In genomic region chr17:79188282-79188681, GRCm38 (mm10) we compare ENCODE assay signal across 26 mouse cellular contexts.
A peak's percentile ranks its signal among the peaks of the same experiment; 100 is the strongest.
DNase-seq lines count a peak whose midpoint lies in the region; ATAC-seq lines count a peak whose summit lies in the region.
"Had no signal": no experiment of that assay in that cellular context is flagged by ENCODE, and none has a peak within 500 bp of the region (broad histone marks: within the 10 kb centered on the region; RNA-seq: fewer than 3 reads in every experiment).

No protein-coding gene starts in this region.

- no peaks in the 10 kb centered on the region for H3K27me3 ChIP-seq in embryonic facial prominence, embryonic 13.5 days
- no peaks in the 10 kb centered on the region for H3K27me3 ChIP-seq in embryonic facial prominence, embryonic 10.5 days (replicated peaks; ENCODE audit: low read depth, poor library complexity, severe bottlenecking)
- no peaks in the 10 kb centered on the region for H3K27me3 ChIP-seq in hindbrain, embryonic 16.5 days (replicated peaks; ENCODE audit: control insufficient read depth, insufficient read depth, low read length)
- no peaks in the 10 kb centered on the region for H3K27me3 ChIP-seq in hindbrain, embryonic 13.5 days
- no peaks in the 10 kb centered on the region for H3K27me3 ChIP-seq in embryonic facial prominence, embryonic 14.5 days (replicated peaks; ENCODE audit: control insufficient read depth, insufficient read depth, low read length)
- H3K27me3 ChIP-seq: CH12.LX; embryonic facial prominence, embryonic 15.5 days; forebrain, embryonic 13.5 days; forebrain, embryonic 15.5 days; Patski had no signal

- no peak overlapping the region for H3K9ac ChIP-seq in embryonic facial prominence, embryonic 13.5 days
- no peak overlapping the region for H3K9ac ChIP-seq in hindbrain, embryonic 16.5 days (ENCODE audit: low read depth, low read length)
- no peak overlapping the region for H3K9ac ChIP-seq in hindbrain, embryonic 13.5 days
- H3K9ac ChIP-seq in embryonic facial prominence, embryonic 14.5 days (ENCODE audit: low read depth, low read length) = no peak overlapping the region
- H3K9ac ChIP-seq: embryonic facial prominence, embryonic 15.5 days; forebrain, embryonic 13.5 days; forebrain, embryonic 15.5 days; forebrain, postnatal 0 days had no signal

- peak overlapping the region; percentile 23; the same call in 1 of the 2 replicates for H3K27ac ChIP-seq in embryonic facial prominence, embryonic 13.5 days
- no peak overlapping the region for H3K27ac ChIP-seq in embryonic facial prominence, embryonic 10.5 days (replicated peaks)
- H3K27ac ChIP-seq in hindbrain, embryonic 16.5 days (ENCODE audit: low read depth, low read length) = no peak overlapping the region
- H3K27ac ChIP-seq in hindbrain, embryonic 13.5 days = no peak overlapping the region
- peak overlapping the region; percentile 53 for H3K27ac ChIP-seq in embryonic facial prominence, embryonic 14.5 days (replicated peaks; ENCODE audit: low read depth, low read length)
- H3K27ac ChIP-seq: embryonic facial prominence, embryonic 15.5 days; forebrain, embryonic 13.5 days; forebrain, embryonic 15.5 days had no signal

- H3K36me3 ChIP-seq in embryonic facial prominence, embryonic 13.5 days = no peaks in the 10 kb centered on the region
- H3K36me3 ChIP-seq in embryonic facial prominence, embryonic 10.5 days (replicated peaks) = no peaks in the 10 kb centered on the region
- no peaks in the 10 kb centered on the region for H3K36me3 ChIP-seq in hindbrain, embryonic 16.5 days (ENCODE audit: control insufficient read depth, insufficient read depth, low read length)
- H3K36me3 ChIP-seq in hindbrain, embryonic 13.5 days = no peaks in the 10 kb centered on the region
- no peaks in the 10 kb centered on the region for H3K36me3 ChIP-seq in embryonic facial prominence, embryonic 14.5 days (ENCODE audit: control insufficient read depth, insufficient read depth, low read length)
- H3K36me3 ChIP-seq: embryonic facial prominence, embryonic 15.5 days; forebrain, embryonic 15.5 days; G1E had no signal

- 52% methylated on average over 7 of the region's 7 CpGs for WGBS in embryonic facial prominence, embryonic 13.5 days
- 78% methylated on average over 7 of the region's 7 CpGs for WGBS in embryonic facial prominence, embryonic 10.5 days
- 70% methylated on average over 7 of the region's 7 CpGs for WGBS in hindbrain, embryonic 16.5 days
- WGBS in hindbrain, embryonic 13.5 days = 83% methylated on average over 7 of the region's 7 CpGs
- 55% methylated on average over 7 of the region's 7 CpGs for WGBS in embryonic facial prominence, embryonic 14.5 days

- H3K4me3 ChIP-seq in embryonic facial prominence, embryonic 13.5 days = no peak overlapping the region
- H3K4me3 ChIP-seq in embryonic facial prominence, embryonic 10.5 days = no peak overlapping the region
- H3K4me3 ChIP-seq in hindbrain, embryonic 16.5 days (ENCODE audit: low read length) = no peak overlapping the region
- no peak overlapping the region for H3K4me3 ChIP-seq in hindbrain, embryonic 13.5 days
- no peak overlapping the region for H3K4me3 ChIP-seq in embryonic facial prominence, embryonic 14.5 days (ENCODE audit: low read depth, low read length)
- H3K4me3 ChIP-seq: embryonic facial prominence, embryonic 15.5 days; erythroblast, embryonic 14.5 days; forebrain, embryonic 13.5 days; forebrain, embryonic 15.5 days had no signal

- H3K9me3 ChIP-seq in embryonic facial prominence, embryonic 13.5 days = no peaks in the 10 kb centered on the region
- H3K9me3 ChIP-seq in embryonic facial prominence, embryonic 10.5 days = no peaks in the 10 kb centered on the region
- H3K9me3 ChIP-seq in hindbrain, embryonic 16.5 days (ENCODE audit: control insufficient read depth, low read length) = 0 out of 2 replicates have a peak, but pooled peaks cover 2% of the 10 kb centered on the region
- H3K9me3 ChIP-seq in hindbrain, embryonic 13.5 days = no peaks in the 10 kb centered on the region
- no peaks in the 10 kb centered on the region for H3K9me3 ChIP-seq in embryonic facial prominence, embryonic 14.5 days (ENCODE audit: control insufficient read depth, low read length)
- H3K9me3 ChIP-seq: embryonic facial prominence, embryonic 15.5 days; forebrain, embryonic 13.5 days; forebrain, embryonic 15.5 days had no signal

- no peaks in the 10 kb centered on the region for H3K4me1 ChIP-seq in embryonic facial prominence, embryonic 13.5 days
- no peaks in the 10 kb centered on the region for H3K4me1 ChIP-seq in embryonic facial prominence, embryonic 10.5 days
- H3K4me1 ChIP-seq in hindbrain, embryonic 16.5 days (ENCODE audit: control insufficient read depth, insufficient read depth, low read depth, low read length) = no peaks in the 10 kb centered on the region
- no peaks in the 10 kb centered on the region for H3K4me1 ChIP-seq in hindbrain, embryonic 13.5 days (replicated peaks)
- H3K4me1 ChIP-seq in embryonic facial prominence, embryonic 14.5 days (ENCODE audit: control insufficient read depth, insufficient read depth, low read length) = no peaks in the 10 kb centered on the region; the same call in 1 of the 2 replicates
- H3K4me1 ChIP-seq: forebrain, embryonic 13.5 days; forebrain, embryonic 15.5 days had no signal

- no peak for ATAC-seq in embryonic facial prominence, embryonic 13.5 days (ENCODE audit: insufficient number of reproducible peaks, insufficient read depth, low FRiP score, low TSS enrichment, low read depth)
- ATAC-seq in hindbrain, embryonic 16.5 days = 0 out of 2 replicates have a peak, but pooled peaks have one; percentile 34
- no peak for ATAC-seq in hindbrain, embryonic 13.5 days (ENCODE audit: low FRiP score)
- ATAC-seq in embryonic facial prominence, embryonic 14.5 days (ENCODE audit: low read depth) = no peak
- ATAC-seq: activated CD4-positive, CD25-positive, alpha-beta regulatory T cell, adult 4 months; CD4-positive, CD25-positive, alpha-beta regulatory T cell, adult 4 months; forebrain, embryonic 13.5 days; forebrain, embryonic 15.5 days; forebrain, postnatal 0 days; Patski had no signal

- DNase-seq in embryonic facial prominence, embryonic 10.5 days (ENCODE audit: low spot score) = no peak
- peak; percentile 43 for DNase-seq in 3T3-L1 (ENCODE audit: low read depth, low spot score)
- DNase-seq in embryonic facial prominence, embryonic 14.5 days (ENCODE audit: low spot score) = peak; percentile 61
- DNase-seq in MN1 (ENCODE audit: low spot score) = no peak
- DNase-seq in lung, postnatal 36 days = no peak
- DNase-seq: adrenal gland, adult 8-10 months; adrenal gland, postnatal 14 days; adrenal gland, postnatal 36 days; cerebellum, adult 11-12 months; cerebellum, adult 2 months; cerebellum, adult 9-10 months; cerebellum, postnatal 10 days; cerebellum, postnatal 25 days; forebrain, postnatal 0 days had no signal

- no peak overlapping the region for H3K4me2 ChIP-seq in embryonic facial prominence, embryonic 13.5 days
- H3K4me2 ChIP-seq in hindbrain, embryonic 16.5 days (ENCODE audit: low read length) = no peak overlapping the region
- H3K4me2 ChIP-seq in hindbrain, embryonic 13.5 days = no peak overlapping the region
- no peak overlapping the region for H3K4me2 ChIP-seq in embryonic facial prominence, embryonic 14.5 days (ENCODE audit: low read depth, low read length)
- H3K4me2 ChIP-seq: embryonic facial prominence, embryonic 15.5 days; forebrain, embryonic 13.5 days; forebrain, embryonic 15.5 days had no signal

Comparison
In these comparisons a context has a peak if more than half of its experiments do, and no peak if none do; other contexts are left out.
1. H3K27ac ChIP-seq: peak in embryonic facial prominence, embryonic 13.5 days (single experiment) and embryonic facial prominence, embryonic 14.5 days (single experiment); none in embryonic facial prominence, embryonic 10.5 days (single experiment), hindbrain, embryonic 16.5 days (single experiment) and hindbrain, embryonic 13.5 days (single experiment).
2. DNase-seq: peak in 3T3-L1 (single experiment) and embryonic facial prominence, embryonic 14.5 days (single experiment); none in embryonic facial prominence, embryonic 10.5 days (single experiment), MN1 (single experiment) and lung, postnatal 36 days (single experiment).